Mouse (Mus musculus): ENCODE results near the gene Olfr71. TPM values are rescaled to one million over a fixed set of nuclear protein-coding genes. Genes with fewer than 3 reads are reported as not detected.

Gene Olfr71
- polyA plus RNA-seq, 1 experiment: not detected

DNA sequence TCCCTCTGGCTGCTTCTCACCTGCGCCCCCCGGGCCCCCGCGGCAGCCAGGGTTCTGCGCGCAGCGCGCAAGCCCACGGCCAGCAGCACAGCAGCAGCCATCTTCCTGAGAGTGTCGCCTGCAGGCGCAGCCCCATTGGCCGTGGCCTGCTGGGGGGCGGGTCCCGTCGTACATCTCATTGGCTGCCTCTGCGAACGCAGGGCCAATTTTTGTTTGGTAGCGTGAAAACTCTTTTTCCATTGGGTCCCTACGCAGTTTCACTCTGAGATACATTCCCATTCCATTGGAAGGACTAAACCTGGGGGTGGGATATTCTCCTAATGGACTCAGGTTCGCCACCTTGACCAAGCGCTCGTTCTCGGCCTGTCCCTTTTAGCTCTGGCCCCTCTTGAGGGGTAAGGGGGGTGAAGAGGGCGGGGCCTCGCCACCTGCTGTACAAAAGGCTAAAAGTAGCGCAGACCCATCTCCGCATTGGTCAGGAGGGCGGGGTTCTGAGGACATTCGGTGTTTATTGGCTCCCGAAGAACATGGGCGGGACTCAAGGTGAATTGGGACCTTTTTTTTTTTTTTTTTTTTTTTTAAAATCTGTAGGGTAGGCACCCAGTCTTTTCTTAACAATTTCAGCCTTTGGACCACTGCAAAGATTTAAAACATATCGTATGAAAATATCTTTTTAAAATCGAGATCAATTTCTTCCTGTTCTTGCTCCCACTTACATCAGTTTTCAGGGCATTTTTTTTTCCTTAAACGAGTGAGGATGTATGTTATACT, 53.5 kb downstream of the Olfr71 start, which contains the start of gene Hint2:
Gene Hint2, minus strand, starts transcription at position 128 of the 771 bp plus-strand sequence.
- H3K4me3 ChIP-seq (ENCODE audit: control insufficient read depth, low read depth, low read length): peak within 1 kb of the TSS; percentile 93
- peaks cover 16% of the 10 kb centered on the region for H3K4me1 ChIP-seq (ENCODE audit: control insufficient read depth, insufficient read depth, low read length)
- TF ChIP-seq POLR2A (IDR thresholded peaks at IDR 0.05; ENCODE audit: control insufficient read depth, low read depth, low read length): peak; percentile 86
- no peak for TF ChIP-seq CTCF (IDR thresholded peaks at IDR 0.05; ENCODE audit: control insufficient read depth, insufficient read depth, insufficient replicate concordance, low read depth, low read length)
- H3K36me3 ChIP-seq (ENCODE audit: control insufficient read depth, insufficient read depth, low read length): no peaks in the 10 kb centered on the region
- no peaks in the 10 kb centered on the region for H3K27me3 ChIP-seq (ENCODE audit: control insufficient read depth, insufficient read depth, low read length)
- peak within 1 kb of the TSS; percentile 67 for H3K27ac ChIP-seq (ENCODE audit: control insufficient read depth, insufficient read depth, low read depth, low read length)

DNA sequence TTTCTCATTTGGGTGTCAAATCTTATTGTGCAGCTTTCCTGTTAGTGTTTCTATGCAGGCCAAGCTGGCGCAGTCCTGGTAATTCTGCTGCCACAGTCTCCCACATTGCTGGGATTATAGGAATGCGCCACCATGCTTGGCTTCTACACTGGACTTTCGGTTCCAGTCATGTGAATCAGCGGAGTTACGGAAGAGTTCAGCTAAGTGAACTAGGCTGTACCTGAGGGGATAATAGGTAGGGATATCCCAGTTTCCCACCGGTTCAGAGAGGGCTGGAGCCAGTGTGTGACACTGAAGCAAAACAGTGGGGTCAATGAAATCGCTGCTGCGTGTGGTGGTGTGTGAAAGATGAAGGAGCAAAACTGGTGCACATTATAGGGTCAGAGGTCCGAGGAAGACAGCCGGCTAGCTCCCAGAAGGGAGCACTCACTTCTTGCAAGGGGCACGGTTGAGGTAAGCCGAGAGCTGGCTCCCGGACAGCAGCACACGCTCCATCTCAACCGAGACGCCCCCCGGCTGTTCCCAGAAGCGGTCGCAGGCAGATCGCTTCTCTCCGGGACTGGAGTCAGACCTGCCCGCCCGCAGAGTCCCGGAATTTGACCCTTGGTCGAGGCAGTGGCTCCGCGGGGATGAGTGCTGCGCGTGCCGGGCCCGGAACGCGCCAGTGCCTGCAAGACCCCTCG, 54.3 kb downstream of the Olfr71 start:
- H3K27ac ChIP-seq (ENCODE audit: control insufficient read depth, insufficient read depth, low read depth, low read length): peak overlapping the region; percentile 67
- no peaks in the 10 kb centered on the region for H3K27me3 ChIP-seq (ENCODE audit: control insufficient read depth, insufficient read depth, low read length)
- no peaks in the 10 kb centered on the region for H3K36me3 ChIP-seq (ENCODE audit: control insufficient read depth, insufficient read depth, low read length)
- TF ChIP-seq CTCF (IDR thresholded peaks at IDR 0.05; ENCODE audit: control insufficient read depth, insufficient read depth, insufficient replicate concordance, low read depth, low read length): no peak
- peaks cover 16% of the 10 kb centered on the region for H3K4me1 ChIP-seq (ENCODE audit: control insufficient read depth, insufficient read depth, low read length)
- H3K4me3 ChIP-seq (ENCODE audit: control insufficient read depth, low read depth, low read length): peak overlapping the region; percentile 93

Other genes starting within 250 kb of the Olfr71 start
- not detected in 2 replicates for gene Sit1, start 226.5 kb downstream of the Olfr71 start, polyA plus RNA-seq (2012; rRNA removed)
- 33.5 and 46.6 TPM in 2 replicates for gene Ccdc107, start 217.4 kb downstream of the Olfr71 start, polyA plus RNA-seq (2012; rRNA removed)
- 26.6 and 27.3 TPM in 2 replicates for gene Arhgef39, start 210.6 kb downstream of the Olfr71 start, polyA plus RNA-seq (2012; rRNA removed)
- gene Car9, start 203.3 kb downstream of the Olfr71 start, polyA plus RNA-seq (2012; rRNA removed): 0.07 and 0.38 TPM in 2 replicates
- gene Tpm2, start 186.5 kb downstream of the Olfr71 start, polyA plus RNA-seq (2012; rRNA removed): 6.0 and 22.9 TPM in 2 replicates
- gene Creb3, start 147.9 kb downstream of the Olfr71 start, polyA plus RNA-seq (2012; rRNA removed): 27.9 and 35.0 TPM in 2 replicates
- 44.9 and 51.8 TPM in 2 replicates for gene Tln1, start 147.6 kb downstream of the Olfr71 start, polyA plus RNA-seq (2012; rRNA removed)
- 36.8 and 37.6 TPM in 2 replicates for gene Rgp1, start 131.5 kb downstream of the Olfr71 start, polyA plus RNA-seq (2012; rRNA removed)
- gene Gba2, start 131.4 kb downstream of the Olfr71 start, polyA plus RNA-seq (2012; rRNA removed): 61.0 and 65.0 TPM in 2 replicates
- gene Msmp, start 125.8 kb downstream of the Olfr71 start, polyA plus RNA-seq (2012; rRNA removed): 0.83 and 1.1 TPM in 2 replicates
- gene Npr2, start 78.3 kb downstream of the Olfr71 start, polyA plus RNA-seq (2012; rRNA removed): 2.6 and 4.0 TPM in 2 replicates
- gene Spag8, start 56.7 kb downstream of the Olfr71 start, polyA plus RNA-seq (2012; rRNA removed): 112 and 124 TPM in 2 replicates
- 11.6 and 14.3 TPM in 2 replicates for gene Hint2, start 53.8 kb downstream of the Olfr71 start, polyA plus RNA-seq (2012; rRNA removed)
- gene Tmem8b, start 41.3 kb downstream of the Olfr71 start, polyA plus RNA-seq (2012; rRNA removed): 55.7 and 59.7 TPM in 2 replicates
- gene Fam221b, start 41.1 kb downstream of the Olfr71 start, polyA plus RNA-seq (2012; rRNA removed): 182 and 185 TPM in 2 replicates
- not detected in 2 replicates for gene Olfr70, start 9.4 kb downstream of the Olfr71 start, polyA plus RNA-seq (2012; rRNA removed)
- 0.62 and 0.73 TPM in 2 replicates for gene Hrct1, start 16.9 kb upstream of the Olfr71 start, polyA plus RNA-seq (2012; rRNA removed)
- 3.0 and 4.6 TPM in 2 replicates for gene Spaar, start 19.8 kb upstream of the Olfr71 start, polyA plus RNA-seq (2012; rRNA removed)
- not detected in 2 replicates for gene Olfr159, start 60.8 kb upstream of the Olfr71 start, polyA plus RNA-seq (2012; rRNA removed)
- gene Olfr156, start 113.6 kb upstream of the Olfr71 start, polyA plus RNA-seq (2012; rRNA removed): not detected in 2 replicates
- gene Olfr157, start 129.9 kb upstream of the Olfr71 start, polyA plus RNA-seq (2012; rRNA removed): not detected in 2 replicates
- not detected in 2 replicates for gene Olfr155, start 141.3 kb upstream of the Olfr71 start, polyA plus RNA-seq (2012; rRNA removed)
- gene Reck, start 165.3 kb upstream of the Olfr71 start, polyA plus RNA-seq (2012; rRNA removed): 7.2 and 7.4 TPM in 2 replicates
- gene Glipr2, start 247.1 kb upstream of the Olfr71 start, polyA plus RNA-seq (2012; rRNA removed): 1.6 and 1.8 TPM in 2 replicates